Mouse (Mus musculus) kidney, postnatal 14 days (tissue): ENCODE results near the gene Trak1.

Experiments
- DNase-seq: peaks from one replicate; pipeline ENCODE4 v3.0.0; 2022; ENCODE audit warnings: mixed read lengths

Trak1 gene

DNA sequence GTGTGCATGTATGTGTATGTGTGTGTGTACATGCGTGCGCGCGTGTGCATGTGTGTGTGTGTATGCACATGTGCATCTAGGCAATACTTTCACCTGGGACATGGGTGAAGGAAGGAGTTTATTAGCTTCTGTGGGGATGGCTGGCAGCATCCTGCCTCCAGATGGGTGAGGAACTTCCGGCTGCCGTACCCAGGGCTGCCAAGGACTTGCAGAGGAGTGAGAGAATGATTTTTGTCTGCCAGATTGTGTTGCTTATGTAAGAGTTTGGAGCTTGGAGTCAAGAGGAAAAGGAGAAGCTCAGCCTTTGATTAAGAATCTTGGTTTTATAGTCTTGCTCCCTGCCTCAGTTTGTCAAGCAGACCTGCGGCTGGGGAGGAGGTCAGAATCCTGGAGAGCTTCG lies 208.0 kb downstream of the Trak1 start:
- no peak for DNase-seq

DNA sequence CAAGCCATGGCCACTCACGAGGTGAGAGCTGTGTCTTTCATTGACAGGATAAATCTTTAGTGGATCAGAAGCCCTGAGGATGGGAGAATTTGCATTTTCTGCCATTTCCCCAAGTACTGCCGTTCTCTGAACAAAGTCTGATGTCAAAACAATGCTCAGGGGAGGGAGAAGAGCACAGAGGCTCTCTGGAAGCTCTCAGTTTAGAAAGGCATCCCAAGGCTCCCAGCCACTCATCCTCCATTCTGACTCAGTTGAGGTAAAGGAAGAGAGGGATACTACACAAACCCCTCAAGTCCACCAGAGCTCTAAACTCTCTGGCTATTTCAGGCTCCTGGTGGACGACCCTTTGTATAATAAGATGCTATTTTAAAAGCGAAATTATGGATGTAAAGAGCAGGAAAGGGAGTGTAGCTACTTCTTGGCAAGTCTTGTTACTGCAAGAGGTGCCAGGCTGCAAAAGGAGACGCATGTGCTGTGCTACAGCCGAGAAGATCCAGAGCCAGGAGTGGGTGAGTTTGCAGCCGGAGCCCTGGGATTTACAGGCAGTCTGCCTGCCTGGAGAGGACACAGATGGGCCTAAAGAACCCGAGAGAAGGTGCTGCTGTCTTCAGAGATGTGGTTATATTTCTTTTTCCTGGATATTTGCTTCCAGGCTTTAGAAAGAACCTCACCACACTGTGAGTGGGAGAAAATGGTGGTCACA lies 209.3 kb downstream of the Trak1 start:
- no peak for DNase-seq

DNA sequence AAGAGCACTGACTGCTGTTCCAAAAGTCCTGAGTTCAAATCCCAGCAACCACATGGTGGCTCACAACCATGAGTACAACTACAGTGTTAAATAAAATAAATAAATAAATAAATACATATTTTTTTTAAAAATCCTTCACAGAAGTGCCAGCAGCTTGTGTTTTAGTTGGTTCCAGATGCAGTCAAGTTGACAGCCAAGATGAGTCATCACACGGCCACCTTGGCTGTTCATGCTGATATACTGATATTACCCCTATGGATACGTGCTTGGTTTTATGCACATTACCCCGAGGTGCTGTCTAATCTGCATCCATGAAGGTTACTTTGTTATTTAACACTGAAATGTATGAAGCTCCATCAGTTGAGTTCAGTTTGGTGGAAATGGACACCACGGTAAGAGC lies 214.6 kb downstream of the Trak1 start:
- DNase-seq = no peak

DNA sequence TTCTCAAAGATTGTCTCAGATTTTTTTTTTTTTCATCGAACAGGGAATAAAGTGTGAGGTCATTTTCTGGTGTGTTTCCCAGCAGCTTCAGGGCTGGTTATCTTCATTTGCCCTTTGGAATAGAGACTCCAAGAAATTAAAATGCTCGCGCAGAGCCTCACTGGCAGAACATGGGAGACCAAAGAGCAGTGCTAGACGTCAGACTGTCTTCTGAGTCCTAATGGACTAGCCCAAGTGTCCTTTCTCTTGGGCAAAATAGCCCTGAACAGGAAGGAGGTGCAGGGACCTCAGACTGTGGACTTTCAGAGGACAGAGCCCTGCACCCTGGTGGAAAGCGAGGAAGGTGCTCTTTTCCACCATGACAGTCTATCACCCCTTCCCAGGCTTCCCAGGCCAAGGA lies 217.2 kb downstream of the Trak1 start:
- DNase-seq = no peak

DNA sequence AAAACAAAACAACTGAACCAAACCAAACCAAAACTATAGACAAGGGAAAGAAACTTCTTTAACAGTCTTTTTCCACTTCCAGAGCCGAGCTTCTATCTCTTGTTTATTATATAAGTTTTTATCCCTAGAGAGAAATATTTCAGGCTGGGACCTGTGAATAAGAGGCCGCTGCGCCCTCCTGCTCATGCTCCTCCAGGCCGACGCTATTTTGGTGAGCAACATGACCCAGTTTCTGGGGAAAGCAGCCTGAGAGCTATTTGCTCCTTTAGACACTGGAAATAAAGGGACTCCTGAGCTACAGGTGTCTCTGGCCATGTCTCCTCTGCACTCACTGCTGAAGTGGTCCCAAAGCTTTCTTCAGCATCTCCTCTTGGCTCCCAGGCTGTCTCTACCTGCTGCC lies 222.7 kb downstream of the Trak1 start:
- no peak for DNase-seq
